Mouse (Mus musculus) neural tube, embryonic 14.5 days (tissue): ENCODE results near the gene Arntl. TPM values are rescaled to one million over a fixed set of nuclear protein-coding genes. Genes with fewer than 3 reads are reported as not detected.

Experiments used
- ATAC-seq: fragments of 200-750 bp; cut with Nextera tagmentation; 2 replicates; pipeline ENCODE4 v1.8.0; 2017; ENCODE audit warnings: low read depth, mild to moderate bottlenecking, moderate TSS enrichment, moderate library complexity
- H3K27ac ChIP-seq: fragments of 300-500 bp; sonication (generic); 2 replicates; pipeline ENCODE4 v1.5.1; 2014; ENCODE audit warnings: low read depth, mild to moderate bottlenecking, control low read depth, low read length, moderate library complexity, mixed read lengths
- H3K27me3 ChIP-seq: fragments of 300-500 bp; sonication (generic); 2 replicates; pipeline ENCODE4 v1.6.1; 2014; ENCODE audit warnings: low read length; ENCODE audit not compliant: control insufficient read depth, insufficient read depth
- H3K36me3 ChIP-seq: fragments of 300-500 bp; sonication (generic); 2 replicates; pipeline ENCODE4 v1.6.1; 2014; ENCODE audit warnings: low read length, mixed read lengths; ENCODE audit not compliant: control insufficient read depth, insufficient read depth
- H3K4me1 ChIP-seq: fragments of 300-500 bp; sonication (generic); 2 replicates; pipeline ENCODE4 v1.6.1; 2014; ENCODE audit warnings: low read length; ENCODE audit not compliant: control insufficient read depth, insufficient read depth
- H3K4me2 ChIP-seq: fragments of 300-500 bp; sonication (generic); 2 replicates; pipeline ENCODE4 v1.6.1; 2014; ENCODE audit warnings: mild to moderate bottlenecking, low read depth, low read length, control low read depth
- H3K4me3 ChIP-seq: fragments of 300-500 bp; sonication (generic); 2 replicates; pipeline ENCODE4 v1.5.1; 2014; ENCODE audit warnings: low read depth, low read length, control low read depth, mixed read lengths
- H3K9ac ChIP-seq: fragments of 300-500 bp; sonication (generic); replicated peaks from 2 replicates; pipeline ENCODE4 v1.6.1; 2014; ENCODE audit warnings: low read depth, mild to moderate bottlenecking, control low read depth, low read length, mixed read lengths
- H3K9me3 ChIP-seq: fragments of 300-500 bp; sonication (generic); 2 replicates; pipeline ENCODE4 v1.6.1; 2016; ENCODE audit warnings: low read length; ENCODE audit not compliant: control insufficient read depth
- WGBS: fragments of 180-500 bp; shearing (Covaris S2); extraction: QIAGEN DNeasy Blood & Tissue Kit; methylation state at CpG from one replicate; pipeline ENCODE4 v1.1.7; 2014; 5-methylcytosine and 5-hydroxymethylcytosine counted together
- polyA plus RNA-seq: library from polyadenylated mRNA; unstranded; fragments of >200 nt; fragmentation: Nextera tagmentation; extraction: Ambion mirVana; gene quantifications from 2 replicates; pipeline ENCODE4 v1.2.1, GENCODE M21; 2014

Gene Arntl
- polyA plus RNA-seq, 1 experiment from 2014 or later: 15.1 TPM

GRCm38 (mm10) chr7:113197161-113197775 is 10.0 kb upstream of the Arntl start:
- H3K4me1 ChIP-seq: no peaks in the 10 kb centered on the region
- H3K9me3 ChIP-seq: no peaks in the 10 kb centered on the region
- no peak overlapping the region for H3K27ac ChIP-seq
- no peak for ATAC-seq
- H3K4me3 ChIP-seq: no peak overlapping the region
- H3K27me3 ChIP-seq: no peaks in the 10 kb centered on the region
- no peak overlapping the region for H3K9ac ChIP-seq
- WGBS: 53% methylated on average over 10 of the region's 10 CpGs
- H3K36me3 ChIP-seq: no peaks in the 10 kb centered on the region
- H3K4me2 ChIP-seq: no peak overlapping the region

DNA sequence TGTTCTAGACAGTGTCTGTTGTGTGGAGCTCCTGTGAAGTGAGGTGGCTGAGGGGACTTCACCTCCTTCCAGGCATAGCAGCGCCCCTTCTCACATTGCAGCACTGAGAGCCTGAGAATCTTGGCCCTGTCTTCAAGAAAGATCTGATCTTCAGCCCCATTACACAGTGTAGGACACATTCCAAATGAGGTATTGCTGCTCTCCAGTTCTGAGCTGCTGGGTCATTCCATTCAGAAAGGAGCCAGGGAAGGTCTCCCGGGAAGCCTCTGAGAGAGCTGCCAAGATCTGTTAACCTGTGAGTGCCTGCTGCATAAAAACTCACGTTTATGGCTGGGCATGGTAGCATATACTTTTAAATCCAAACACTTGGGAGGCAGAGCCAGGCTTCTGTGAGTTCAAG is 5.7 kb upstream of the Arntl start:
- Histone ChIP-seq H3K36me3 (no peaks in the 10 kb centered on the region), H3K4me2 (no peak overlapping the region), H3K9ac (no peak overlapping the region), H3K27ac (no peak overlapping the region), H3K4me1 (no peaks in the 10 kb centered on the region), H3K9me3 (no peaks in the 10 kb centered on the region), H3K4me3 (no peak overlapping the region), H3K27me3 (peaks cover 4% of the 10 kb centered on the region; the same call in 1 of the 2 replicates)
- 54% methylated on average over 3 of the region's 3 CpGs for WGBS
- no peak for ATAC-seq

GRCm38 (mm10) chr7:113207471-113208387 is 464 bp downstream of the Arntl start:
- Histone ChIP-seq H3K27me3 (peaks cover 18% of the 10 kb centered on the region), H3K27ac (peak overlapping the region; percentile 77), H3K4me1 (0 out of 2 replicates have a peak, but pooled peaks cover 2% of the 10 kb centered on the region), H3K9me3 (no peaks in the 10 kb centered on the region), H3K4me2 (peak overlapping the region; percentile 63), H3K36me3 (no peaks in the 10 kb centered on the region), H3K9ac (peak overlapping the region; percentile 77), H3K4me3 (peak overlapping the region; percentile 86)
- under 1% methylated on average over 89 of the region's 98 CpGs for WGBS
- ATAC-seq: peak; percentile 75

DNA sequence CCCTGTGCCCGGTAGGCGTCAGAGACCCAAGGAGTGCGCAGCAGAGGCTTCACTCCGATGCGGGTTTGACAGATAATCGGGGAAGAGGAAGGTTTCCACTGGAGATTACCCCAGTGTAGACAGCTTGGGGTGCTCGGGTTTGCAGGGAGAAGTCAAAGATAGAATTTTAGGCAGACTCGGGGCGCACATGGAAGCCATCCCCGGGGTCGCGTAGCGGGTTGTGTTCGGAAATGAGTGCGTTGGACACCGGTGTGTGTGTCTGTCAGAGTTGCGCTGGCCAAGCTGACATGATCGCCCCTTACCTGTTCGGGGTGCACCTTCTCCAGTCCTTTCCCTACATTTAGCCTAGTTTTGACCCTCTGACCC is 1.1 kb downstream of the Arntl start:
- H3K9me3 ChIP-seq: no peaks in the 10 kb centered on the region
- peak overlapping the region; percentile 86 for H3K4me3 ChIP-seq
- H3K4me2 ChIP-seq: peak overlapping the region; percentile 63
- H3K9ac ChIP-seq: peak overlapping the region; percentile 77
- 0 out of 2 replicates have a peak, but pooled peaks cover 2% of the 10 kb centered on the region for H3K4me1 ChIP-seq
- H3K27ac ChIP-seq: no peak overlapping the region
- H3K27me3 ChIP-seq: peaks cover 18% of the 10 kb centered on the region
- WGBS: 2% methylated on average over 19 of the region's 19 CpGs
- no peak for ATAC-seq
- H3K36me3 ChIP-seq: no peaks in the 10 kb centered on the region

DNA sequence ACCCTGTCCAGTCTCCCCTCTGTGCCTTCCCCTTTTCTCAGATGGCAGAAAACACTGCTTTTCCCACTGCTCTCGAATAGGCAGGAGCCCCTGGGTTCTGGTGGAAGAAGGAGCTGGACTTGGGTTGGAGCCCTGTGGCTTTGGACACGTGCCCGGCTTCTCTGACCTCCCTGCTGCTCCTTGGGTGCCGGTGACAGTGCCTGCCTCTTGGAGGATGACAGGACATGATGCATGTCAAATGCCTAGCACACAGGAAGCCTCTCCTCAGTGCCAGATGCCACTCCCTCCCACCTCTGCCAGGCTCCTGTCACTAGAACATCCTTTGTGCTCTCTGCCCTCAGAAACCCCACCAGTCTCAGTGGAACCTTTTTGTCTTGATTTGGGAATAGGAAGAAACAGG is 3.2 kb downstream of the Arntl start:
- Histone ChIP-seq H3K4me3 (no peak overlapping the region), H3K27ac (no peak overlapping the region), H3K4me2 (no peak overlapping the region), H3K36me3 (no peaks in the 10 kb centered on the region), H3K4me1 (peaks cover 2% of the 10 kb centered on the region; the same call in 1 of the 2 replicates), H3K9me3 (no peaks in the 10 kb centered on the region), H3K27me3 (peaks cover 14% of the 10 kb centered on the region), H3K9ac (no peak overlapping the region)
- WGBS: 43% methylated on average over 4 of the region's 4 CpGs
- ATAC-seq: no peak

- Histone ChIP-seq H3K4me3 (no peak overlapping the region), H3K4me1 (no peaks in the 10 kb centered on the region; the same call in 1 of the 2 replicates)
Measured at GRCm38 (mm10) chr7:113214245-113215169, 7.2 kb downstream of the Arntl start.

DNA sequence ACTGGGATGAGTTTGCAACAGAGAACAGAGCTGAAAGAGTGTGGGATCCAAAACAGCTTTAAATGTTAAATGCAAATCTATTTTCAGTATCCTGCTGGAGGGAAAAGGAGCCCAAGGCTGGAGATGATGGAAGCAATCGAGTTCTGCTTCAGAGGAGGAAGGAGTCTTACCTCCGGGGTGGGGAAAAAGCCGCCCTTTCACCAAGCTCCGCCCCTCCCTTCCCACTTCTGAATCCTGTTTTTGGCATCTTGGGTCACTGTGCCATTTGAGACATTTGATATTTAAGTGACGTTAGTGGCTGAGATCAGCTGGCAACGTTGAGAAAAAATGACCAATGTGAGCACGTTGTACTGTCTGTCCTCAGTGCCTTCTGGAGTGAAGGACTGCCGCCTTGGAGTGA is 8.9 kb downstream of the Arntl start:
- Histone ChIP-seq H3K27me3 (0 out of 2 replicates have a peak, but pooled peaks cover 2% of the 10 kb centered on the region), H3K9me3 (no peaks in the 10 kb centered on the region), H3K4me2 (no peak overlapping the region), H3K27ac (no peak overlapping the region), H3K36me3 (no peaks in the 10 kb centered on the region), H3K9ac (no peak overlapping the region), H3K4me1 (no peaks in the 10 kb centered on the region; the same call in 1 of the 2 replicates), H3K4me3 (no peak overlapping the region)
- ATAC-seq: no peak
- WGBS: 67% methylated on average over 8 of the region's 8 CpGs

More at GRCm38 (mm10) chr7:113214245-113215169, 7.2 kb downstream of the Arntl start:
- Histone ChIP-seq H3K27ac (no peak overlapping the region), H3K27me3 (peaks cover 3% of the 10 kb centered on the region; the same call in 1 of the 2 replicates), H3K36me3 (no peaks in the 10 kb centered on the region), H3K4me2 (no peak overlapping the region), H3K9ac (no peak overlapping the region), H3K9me3 (no peaks in the 10 kb centered on the region)
- no peak for ATAC-seq
- WGBS: 37% methylated on average over 6 of the region's 6 CpGs

DNA sequence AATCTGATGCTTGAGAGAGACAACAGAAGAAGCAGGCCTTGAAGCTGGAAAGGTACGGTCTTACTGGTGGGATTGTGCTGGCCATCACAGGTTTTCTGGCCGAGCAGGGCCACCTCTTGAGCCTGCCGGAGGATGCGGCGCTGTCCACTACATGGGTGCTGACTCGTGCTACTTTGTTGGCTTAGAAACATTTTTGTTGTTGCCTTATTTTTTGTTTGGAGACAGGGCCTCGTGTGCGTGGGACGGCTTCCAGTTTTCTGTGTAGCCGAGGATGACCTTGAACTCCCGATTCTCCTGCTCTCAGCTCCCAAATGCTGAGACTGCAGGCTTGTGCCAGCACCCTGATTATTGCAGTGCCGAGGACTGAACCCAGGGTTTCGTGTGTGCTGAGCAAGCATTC is 12.2 kb downstream of the Arntl start:
- WGBS: 76% methylated on average over 13 of the region's 13 CpGs
- Histone ChIP-seq H3K9ac (no peak overlapping the region), H3K36me3 (no peaks in the 10 kb centered on the region), H3K4me3 (no peak overlapping the region), H3K9me3 (no peaks in the 10 kb centered on the region), H3K4me2 (no peak overlapping the region), H3K4me1 (no peaks in the 10 kb centered on the region; the same call in 1 of the 2 replicates), H3K27ac (no peak overlapping the region), H3K27me3 (no peaks in the 10 kb centered on the region)
- no peak for ATAC-seq
